Mouse (Mus musculus): ENCODE results near the gene Colq. TPM values are rescaled to one million over a fixed set of nuclear protein-coding genes. Genes with fewer than 3 reads are reported as not detected.

Gene Colq
- polyA plus RNA-seq, 1 experiment from 2014 or later = 0.70 TPM

DNA sequence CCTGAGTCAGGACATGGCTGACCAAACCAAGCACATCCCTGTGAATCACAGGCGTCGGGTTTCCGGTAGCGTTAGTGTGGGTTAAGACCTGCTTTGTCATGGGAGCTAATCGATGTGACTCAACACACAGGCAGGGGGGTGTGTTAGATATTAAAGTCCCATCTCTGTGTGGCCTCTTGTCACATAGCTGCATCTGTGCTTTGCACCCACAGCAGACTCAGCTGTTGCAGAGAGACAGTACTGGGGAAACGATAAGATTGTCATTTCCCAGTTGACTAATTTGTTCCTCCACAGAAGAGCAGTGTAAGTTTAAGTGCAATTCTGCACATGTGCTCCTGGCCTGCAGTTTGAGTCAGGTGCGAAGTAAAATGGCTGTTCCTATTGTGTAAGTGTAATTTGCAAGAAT, 94.9 kb downstream of the Colq start:
- peak; percentile 44 for DNase-seq (ENCODE audit: low spot score)
- peaks cover 21% of the 10 kb centered on the region for H3K4me1 ChIP-seq (replicated peaks; ENCODE audit: control insufficient read depth, insufficient read depth, low read length)
- peak overlapping the region; percentile 96 for H3K4me2 ChIP-seq
- H3K36me3 ChIP-seq (ENCODE audit: control insufficient read depth, insufficient read depth, low read length) = peaks cover 13% of the 10 kb centered on the region
- H3K27me3 ChIP-seq (replicated peaks; ENCODE audit: control insufficient read depth, insufficient read depth, low read length) = no peaks in the 10 kb centered on the region
- H3K4me3 ChIP-seq (ENCODE audit: low read depth, low read length) = peak overlapping the region; percentile 93
- peak; percentile 94 for ATAC-seq (replicated peaks; ENCODE audit: low FRiP score)
- H3K27ac ChIP-seq (ENCODE audit: low read depth, low read length) = peak overlapping the region; percentile 71
- H3K9me3 ChIP-seq (ENCODE audit: control insufficient read depth, low read length) = no peaks in the 10 kb centered on the region
- 24% methylated on average over 7 of the region's 7 CpGs for WGBS
- H3K9ac ChIP-seq (ENCODE audit: low read depth, low read length) = peak overlapping the region; percentile 90; the same call in 1 of the 2 replicates

DNA sequence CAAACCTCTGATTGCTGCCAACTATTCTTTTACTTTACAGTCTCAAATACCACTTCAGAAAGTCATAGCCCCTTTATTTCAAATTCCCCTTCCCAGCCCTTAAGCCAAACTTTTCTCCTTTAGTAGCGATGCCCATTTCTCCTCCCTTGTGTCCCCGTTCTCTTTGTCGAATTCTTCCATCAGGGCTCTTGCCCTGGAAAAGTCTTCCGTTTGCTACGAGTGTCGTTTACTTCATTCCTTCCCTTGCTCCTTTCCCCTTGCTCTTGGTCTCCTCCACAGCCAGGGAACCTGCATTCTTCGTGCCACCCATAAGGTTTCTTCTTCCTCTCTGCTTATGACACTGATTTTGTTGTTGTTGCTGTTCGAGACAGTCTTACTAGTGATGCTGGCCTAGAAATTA, 95.6 kb downstream of the Colq start:
- Histone ChIP-seq H3K27me3 (replicated peaks; ENCODE audit: control insufficient read depth, insufficient read depth, low read length) (no peaks in the 10 kb centered on the region), H3K27ac (ENCODE audit: low read depth, low read length) (peak overlapping the region; percentile 87), H3K4me1 (replicated peaks; ENCODE audit: control insufficient read depth, insufficient read depth, low read length) (peaks cover 21% of the 10 kb centered on the region), H3K9ac (ENCODE audit: low read depth, low read length) (peak overlapping the region; percentile 90), H3K9me3 (ENCODE audit: control insufficient read depth, low read length) (no peaks in the 10 kb centered on the region), H3K4me2 (peak overlapping the region; percentile 96), H3K4me3 (ENCODE audit: low read depth, low read length) (peak overlapping the region; percentile 93), H3K36me3 (ENCODE audit: control insufficient read depth, insufficient read depth, low read length) (peaks cover 13% of the 10 kb centered on the region)
- DNase-seq (ENCODE audit: low spot score) (no peak), ATAC-seq (replicated peaks; ENCODE audit: low FRiP score) (no peak)
- 2% methylated on average over 8 of the region's 8 CpGs for WGBS

DNA sequence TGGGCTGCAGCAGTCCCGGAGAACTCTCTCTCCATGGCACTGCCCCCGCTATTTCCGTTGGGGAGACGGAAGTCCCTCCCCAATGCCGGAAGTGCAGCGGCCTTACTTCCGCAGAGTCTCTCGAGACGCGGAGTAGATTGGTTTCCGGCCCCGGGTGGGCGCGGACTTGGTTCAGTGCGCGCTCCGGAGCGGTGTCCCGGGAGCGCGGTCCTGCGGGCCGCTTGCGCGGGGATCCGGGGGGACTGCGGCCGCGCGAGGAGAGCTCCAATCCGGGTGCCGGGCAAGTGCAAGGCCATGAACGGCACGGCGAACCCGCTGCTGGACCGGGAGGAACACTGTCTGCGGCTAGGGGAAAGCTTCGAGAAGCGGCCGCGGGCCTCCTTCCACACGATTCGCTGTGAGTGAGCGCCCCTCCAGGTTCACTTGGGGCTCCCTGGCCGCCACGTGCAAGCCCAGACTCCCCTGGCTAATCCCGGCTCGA, 96.1 kb downstream of the Colq start, which contains the start of gene Mettl6:
Gene Mettl6 (minus strand): TSS at position 66 of the 481 bp plus-strand sequence.
- peak within 1 kb of the TSS; percentile 87 for H3K27ac ChIP-seq (ENCODE audit: low read depth, low read length)
- H3K4me3 ChIP-seq (ENCODE audit: low read depth, low read length) = peak within 1 kb of the TSS; percentile 93
- no peaks in the 10 kb centered on the region for H3K9me3 ChIP-seq (ENCODE audit: control insufficient read depth, low read length)
- under 1% methylated on average over 49 of the region's 49 CpGs for WGBS
- ATAC-seq (replicated peaks; ENCODE audit: low FRiP score) (peak; percentile 86), DNase-seq (ENCODE audit: low spot score) (peak; percentile 92)
- H3K27me3 ChIP-seq (replicated peaks; ENCODE audit: control insufficient read depth, insufficient read depth, low read length) = no peaks in the 10 kb centered on the region
- peak within 1 kb of the TSS; percentile 96 for H3K4me2 ChIP-seq
- peaks cover 12% of the 10 kb centered on the region for H3K36me3 ChIP-seq (ENCODE audit: control insufficient read depth, insufficient read depth, low read length)
- H3K9ac ChIP-seq (ENCODE audit: low read depth, low read length) = peak within 1 kb of the TSS; percentile 90
- peaks cover 21% of the 10 kb centered on the region for H3K4me1 ChIP-seq (replicated peaks; ENCODE audit: control insufficient read depth, insufficient read depth, low read length)

DNA sequence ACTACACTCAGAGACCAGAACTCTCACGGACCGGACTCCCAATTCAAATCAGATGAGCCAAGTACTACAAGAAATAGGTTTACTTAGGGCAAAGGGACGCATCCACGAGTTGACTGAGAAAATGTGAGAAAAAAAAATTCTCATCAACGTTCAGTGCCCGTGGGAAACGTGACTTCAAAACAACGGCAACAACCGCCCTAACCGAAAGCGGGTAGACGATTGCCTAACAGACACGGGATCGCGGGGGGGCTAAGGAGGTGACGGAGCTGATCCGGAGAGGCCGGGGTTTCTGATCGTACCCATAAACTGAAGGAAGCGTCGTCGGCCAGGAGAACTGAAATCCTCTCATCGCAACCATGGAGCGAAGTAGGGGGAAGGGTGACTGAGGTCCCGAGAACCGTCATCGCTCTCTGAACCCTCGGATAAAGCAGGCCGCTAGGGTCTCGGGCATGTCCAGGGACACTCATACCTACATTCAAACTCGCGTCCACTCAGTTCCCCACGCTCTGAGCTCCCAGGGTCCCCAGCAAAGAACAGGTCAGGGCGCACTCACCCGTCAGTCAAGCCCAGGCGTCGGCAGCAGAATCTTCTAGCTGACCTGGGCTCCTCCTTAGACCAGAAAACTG, 96.7 kb downstream of the Colq start, which contains the start of gene Eaf1:
Gene Eaf1 (plus strand): TSS at position 51 of the 626 bp plus-strand sequence.
- ATAC-seq (replicated peaks; ENCODE audit: low FRiP score) = peak; percentile 32
- Histone ChIP-seq H3K9me3 (ENCODE audit: control insufficient read depth, low read length) (no peaks in the 10 kb centered on the region), H3K27me3 (replicated peaks; ENCODE audit: control insufficient read depth, insufficient read depth, low read length) (no peaks in the 10 kb centered on the region), H3K4me3 (ENCODE audit: low read depth, low read length) (peak within 1 kb of the TSS; percentile 93), H3K4me1 (replicated peaks; ENCODE audit: control insufficient read depth, insufficient read depth, low read length) (peaks cover 21% of the 10 kb centered on the region), H3K27ac (ENCODE audit: low read depth, low read length) (peak within 1 kb of the TSS; percentile 87), H3K4me2 (peak within 1 kb of the TSS; percentile 96), H3K9ac (ENCODE audit: low read depth, low read length) (peak within 1 kb of the TSS; percentile 90), H3K36me3 (ENCODE audit: control insufficient read depth, insufficient read depth, low read length) (peaks cover 10% of the 10 kb centered on the region)
- no peak for DNase-seq (ENCODE audit: low spot score)
- WGBS = 1% methylated on average over 37 of the region's 37 CpGs

DNA sequence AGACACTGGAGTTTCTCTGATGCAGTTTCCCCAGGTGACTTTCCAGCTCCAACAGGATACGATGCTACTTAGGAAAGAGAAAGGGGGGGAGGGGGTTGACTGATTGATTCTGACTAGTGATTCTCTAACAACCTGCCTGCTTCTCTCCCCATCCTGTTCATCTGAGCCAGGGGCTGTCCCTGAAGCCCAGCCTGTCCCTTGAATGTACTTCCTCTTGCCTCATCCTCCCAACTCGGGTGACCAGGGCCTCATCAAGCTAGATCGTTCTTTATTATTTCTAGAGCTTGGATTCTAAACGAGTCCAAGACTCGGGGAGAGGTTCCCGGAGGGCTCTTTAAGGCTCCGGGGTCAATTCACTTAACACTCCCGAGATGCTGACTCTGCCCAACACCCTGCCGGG, 97.2 kb downstream of the Colq start:
- no peak for DNase-seq (ENCODE audit: low spot score)
- H3K9me3 ChIP-seq (ENCODE audit: control insufficient read depth, low read length) = no peaks in the 10 kb centered on the region
- 29% methylated on average over 9 of the region's 9 CpGs for WGBS
- peak overlapping the region; percentile 93 for H3K4me3 ChIP-seq (ENCODE audit: low read depth, low read length)
- H3K4me1 ChIP-seq (replicated peaks; ENCODE audit: control insufficient read depth, insufficient read depth, low read length) = peaks cover 21% of the 10 kb centered on the region
- H3K4me2 ChIP-seq = peak overlapping the region; percentile 96
- ATAC-seq (replicated peaks; ENCODE audit: low FRiP score) = no peak
- H3K9ac ChIP-seq (ENCODE audit: low read depth, low read length) = peak overlapping the region; percentile 90
- H3K27ac ChIP-seq (ENCODE audit: low read depth, low read length) = 0 out of 2 replicates have a peak overlapping the region, but pooled peaks have one; percentile 47
- peaks cover 8% of the 10 kb centered on the region for H3K36me3 ChIP-seq (ENCODE audit: control insufficient read depth, insufficient read depth, low read length)
- H3K27me3 ChIP-seq (replicated peaks; ENCODE audit: control insufficient read depth, insufficient read depth, low read length) = no peaks in the 10 kb centered on the region

DNA sequence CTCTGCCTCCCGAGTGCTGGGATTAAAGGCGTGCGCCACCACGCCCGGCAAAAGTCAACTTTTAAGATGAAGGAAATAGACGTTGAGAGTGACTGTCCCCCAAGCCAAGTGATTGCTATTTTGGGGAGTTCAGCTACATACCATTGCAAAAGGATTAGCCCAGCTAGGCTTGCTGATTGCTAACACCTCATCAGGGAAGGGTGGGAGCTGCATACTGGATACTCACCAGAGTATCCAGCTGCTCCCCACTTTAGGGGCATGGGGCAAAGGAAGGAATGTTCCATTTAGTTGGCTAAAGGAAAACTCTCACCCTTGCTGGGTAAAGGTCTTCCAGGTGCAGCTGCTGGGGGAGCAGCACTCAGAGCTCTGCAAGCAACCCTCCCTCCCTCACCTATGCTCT, 103.1 kb downstream of the Colq start:
- H3K9ac ChIP-seq (ENCODE audit: low read depth, low read length) = no peak overlapping the region
- DNase-seq (ENCODE audit: low spot score) = no peak
- no peaks in the 10 kb centered on the region for H3K9me3 ChIP-seq (ENCODE audit: control insufficient read depth, low read length)
- H3K36me3 ChIP-seq (ENCODE audit: control insufficient read depth, insufficient read depth, low read length) = peaks cover 41% of the 10 kb centered on the region
- ATAC-seq (replicated peaks; ENCODE audit: low FRiP score) = no peak
- H3K4me3 ChIP-seq (ENCODE audit: low read depth, low read length) = no peak overlapping the region
- H3K27me3 ChIP-seq (replicated peaks; ENCODE audit: control insufficient read depth, insufficient read depth, low read length) = no peaks in the 10 kb centered on the region
- WGBS = 90% methylated on average over 6 of the region's 6 CpGs
- no peak overlapping the region for H3K4me2 ChIP-seq
- H3K4me1 ChIP-seq (replicated peaks; ENCODE audit: control insufficient read depth, insufficient read depth, low read length) = no peaks in the 10 kb centered on the region
- no peak overlapping the region for H3K27ac ChIP-seq (ENCODE audit: low read depth, low read length)

DNA sequence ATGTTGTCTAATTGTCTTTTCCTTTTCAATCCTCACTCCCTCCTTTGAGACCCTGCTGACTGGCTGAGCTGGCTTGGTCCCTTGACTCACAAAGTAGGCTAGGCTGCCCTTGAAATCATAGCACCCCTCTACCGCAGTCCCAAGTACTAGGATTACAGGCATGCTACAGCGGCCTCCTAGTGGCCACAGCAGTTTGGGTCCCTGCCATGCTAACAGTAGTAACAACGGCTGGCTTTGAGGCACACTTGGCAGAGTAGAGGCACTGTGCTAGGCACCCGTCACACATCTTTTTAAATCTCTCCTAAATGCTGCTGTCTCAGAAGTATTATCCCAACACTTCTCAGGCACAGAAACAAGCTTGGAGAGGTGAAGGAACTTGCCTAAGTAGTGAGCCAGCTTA, 104.7 kb downstream of the Colq start:
- Histone ChIP-seq H3K36me3 (ENCODE audit: control insufficient read depth, insufficient read depth, low read length) (peaks cover 52% of the 10 kb centered on the region), H3K9me3 (ENCODE audit: control insufficient read depth, low read length) (no peaks in the 10 kb centered on the region), H3K27me3 (replicated peaks; ENCODE audit: control insufficient read depth, insufficient read depth, low read length) (no peaks in the 10 kb centered on the region), H3K27ac (ENCODE audit: low read depth, low read length) (no peak overlapping the region), H3K4me2 (no peak overlapping the region), H3K4me3 (ENCODE audit: low read depth, low read length) (no peak overlapping the region), H3K9ac (ENCODE audit: low read depth, low read length) (no peak overlapping the region), H3K4me1 (replicated peaks; ENCODE audit: control insufficient read depth, insufficient read depth, low read length) (no peaks in the 10 kb centered on the region)
- WGBS = 83% methylated on average over 4 of the region's 4 CpGs
- ATAC-seq (replicated peaks; ENCODE audit: low FRiP score) (no peak), DNase-seq (ENCODE audit: low spot score) (no peak)

DNA sequence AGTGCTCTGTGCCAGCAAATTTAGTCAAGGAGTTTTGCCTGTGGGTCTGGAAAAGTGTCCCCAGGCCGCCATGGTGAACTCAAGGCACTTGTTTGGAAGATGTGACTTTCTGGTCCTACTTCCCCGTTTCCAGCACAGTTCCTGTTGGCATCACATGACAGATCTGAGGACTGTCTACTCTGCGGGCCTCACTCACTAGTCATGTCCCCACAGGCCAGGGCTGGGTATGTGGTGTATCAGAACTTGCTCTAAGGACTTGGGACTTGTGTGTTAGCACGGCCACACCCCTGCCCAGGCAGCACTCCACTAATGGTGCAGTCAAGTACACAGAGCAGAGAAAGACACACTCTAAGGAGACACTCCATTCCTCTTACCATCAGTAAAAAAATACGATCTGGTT, 108.7 kb downstream of the Colq start:
- Histone ChIP-seq H3K9me3 (ENCODE audit: control insufficient read depth, low read length) (no peaks in the 10 kb centered on the region), H3K4me3 (ENCODE audit: low read depth, low read length) (no peak overlapping the region), H3K27ac (ENCODE audit: low read depth, low read length) (no peak overlapping the region), H3K9ac (ENCODE audit: low read depth, low read length) (no peak overlapping the region), H3K27me3 (replicated peaks; ENCODE audit: control insufficient read depth, insufficient read depth, low read length) (no peaks in the 10 kb centered on the region), H3K4me1 (replicated peaks; ENCODE audit: control insufficient read depth, insufficient read depth, low read length) (no peaks in the 10 kb centered on the region), H3K4me2 (no peak overlapping the region), H3K36me3 (ENCODE audit: control insufficient read depth, insufficient read depth, low read length) (peaks cover 53% of the 10 kb centered on the region)
- no peak for DNase-seq (ENCODE audit: low spot score)
- no peak for ATAC-seq (replicated peaks; ENCODE audit: low FRiP score)
- WGBS = 82% methylated on average over 5 of the region's 5 CpGs

DNA sequence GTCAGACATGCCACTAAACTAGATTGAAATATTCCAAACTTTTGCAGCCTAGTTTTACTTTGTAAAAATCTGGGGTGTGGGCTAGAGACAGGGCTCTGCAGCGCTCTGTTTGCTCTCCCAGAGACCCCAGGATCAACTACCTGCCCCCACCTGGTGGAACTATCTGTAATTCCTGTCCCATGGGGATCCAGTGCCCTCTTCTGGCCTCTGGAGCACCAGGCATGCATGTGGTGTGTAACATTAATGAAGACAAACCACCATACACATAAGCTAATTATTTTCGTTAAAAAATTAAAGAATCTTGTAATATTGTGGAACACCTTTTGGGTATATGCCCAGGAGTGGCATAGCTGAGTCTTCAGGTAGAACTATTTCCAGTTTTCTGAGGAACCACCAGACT, 117.8 kb downstream of the Colq start:
- Histone ChIP-seq H3K9me3 (ENCODE audit: control insufficient read depth, low read length) (no peaks in the 10 kb centered on the region), H3K36me3 (ENCODE audit: control insufficient read depth, insufficient read depth, low read length) (no peaks in the 10 kb centered on the region; the same call in 1 of the 2 replicates), H3K4me2 (no peak overlapping the region), H3K9ac (ENCODE audit: low read depth, low read length) (no peak overlapping the region), H3K4me3 (ENCODE audit: low read depth, low read length) (no peak overlapping the region), H3K27me3 (replicated peaks; ENCODE audit: control insufficient read depth, insufficient read depth, low read length) (no peaks in the 10 kb centered on the region), H3K4me1 (replicated peaks; ENCODE audit: control insufficient read depth, insufficient read depth, low read length) (no peaks in the 10 kb centered on the region), H3K27ac (ENCODE audit: low read depth, low read length) (no peak overlapping the region)
- DNase-seq (ENCODE audit: low spot score) = no peak
- ATAC-seq (replicated peaks; ENCODE audit: low FRiP score) = no peak
- WGBS = 84% methylated on average over 2 of the region's 2 CpGs

Data from liver, embryonic 11.5 days (tissue).